Mouse (Mus musculus) MEL (cell line): Measurements from ENCODE around the gene Vsig2.

Source experiments
- CHD1 ChIP-seq: IDR thresholded peaks from 2 replicates; pipeline ENCODE4 v1.6.1; 2012; ENCODE audit warnings: low read depth, mild to moderate bottlenecking, inconsistent platforms, low read length, improper control_type of control experiment
- CTCF ChIP-seq, 3 experiments: IDR thresholded peaks in 2 of 3; conservative IDR thresholded peaks in 1 of 3; 2 replicates each; pipeline ENCODE4 v1.5.1; 2011 to 2012; ENCODE audit warnings: low read length in 3 of 3, low read depth in 2 of 3, mild to moderate bottlenecking in 2 of 3, improper control_type of control experiment in 1 of 3, inconsistent platforms in 1 of 3, mixed read lengths in 1 of 3, moderate library complexity in 1 of 3; ENCODE audit not compliant: control insufficient read depth in 1 of 3, insufficient read depth in 1 of 3, poor library complexity in 1 of 3, severe bottlenecking in 1 of 3
- E2F4 ChIP-seq: IDR thresholded peaks from 2 replicates; pipeline ENCODE4 v1.6.1; 2011; ENCODE audit warnings: low read depth, low read length, improper control_type of control experiment, borderline replicate concordance
- ELF1 ChIP-seq: IDR thresholded peaks from 2 replicates; pipeline ENCODE4 v1.6.1; 2014; ENCODE audit warnings: low read depth, mild to moderate bottlenecking, inconsistent platforms, low read length, improper control_type of control experiment, moderate library complexity
- EP300 ChIP-seq, 2 experiments: IDR thresholded peaks; 2 replicates each; pipeline ENCODE4 v1.6.1; 2011; ENCODE audit warnings: improper control_type of control experiment in 2 of 2, low read length in 2 of 2, low read depth in 1 of 2, mild to moderate bottlenecking in 1 of 2
- GATA1 ChIP-seq: IDR thresholded peaks from 2 replicates; pipeline ENCODE4 v1.6.1; 2011; ENCODE audit warnings: low read depth, low read length, improper control_type of control experiment
- HCFC1 ChIP-seq: IDR thresholded peaks from 2 replicates; pipeline ENCODE4 v1.6.1; 2012; ENCODE audit warnings: low read depth, mild to moderate bottlenecking, inconsistent platforms, low read length, improper control_type of control experiment, moderate library complexity
- MXI1 ChIP-seq: IDR thresholded peaks from 2 replicates; pipeline ENCODE4 v1.6.1; 2011; ENCODE audit warnings: mild to moderate bottlenecking, low read depth, low read length, improper control_type of control experiment
- MYB ChIP-seq: IDR thresholded peaks from 2 replicates; pipeline ENCODE4 v1.6.1; 2011; ENCODE audit warnings: mild to moderate bottlenecking, low read depth, low read length, improper control_type of control experiment
- POLR2A ChIP-seq, 2 experiments: IDR thresholded peaks; 2 replicates each; pipeline ENCODE4 v1.6.1; 2011 to 2012; ENCODE audit warnings: low read length in 2 of 2, mild to moderate bottlenecking in 2 of 2, control low read depth in 1 of 2, improper control_type of control experiment in 1 of 2, low read depth in 1 of 2, moderate library complexity in 1 of 2; ENCODE audit not compliant: control insufficient read depth in 1 of 2, insufficient read depth in 1 of 2, poor library complexity in 1 of 2
- RAD21 ChIP-seq: IDR thresholded peaks from 2 replicates; pipeline ENCODE4 v1.6.1; 2011; ENCODE audit warnings: mild to moderate bottlenecking, low read depth, low read length, improper control_type of control experiment
- USF2 ChIP-seq, 2 experiments: IDR thresholded peaks; 2 replicates each; pipeline ENCODE4 v1.6.1; 2011 to 2012; ENCODE audit warnings: improper control_type of control experiment in 2 of 2, low read length in 2 of 2, borderline replicate concordance in 1 of 2, inconsistent platforms in 1 of 2, low read depth in 1 of 2, mild to moderate bottlenecking in 1 of 2; ENCODE audit not compliant: insufficient read depth in 1 of 2

DNA sequence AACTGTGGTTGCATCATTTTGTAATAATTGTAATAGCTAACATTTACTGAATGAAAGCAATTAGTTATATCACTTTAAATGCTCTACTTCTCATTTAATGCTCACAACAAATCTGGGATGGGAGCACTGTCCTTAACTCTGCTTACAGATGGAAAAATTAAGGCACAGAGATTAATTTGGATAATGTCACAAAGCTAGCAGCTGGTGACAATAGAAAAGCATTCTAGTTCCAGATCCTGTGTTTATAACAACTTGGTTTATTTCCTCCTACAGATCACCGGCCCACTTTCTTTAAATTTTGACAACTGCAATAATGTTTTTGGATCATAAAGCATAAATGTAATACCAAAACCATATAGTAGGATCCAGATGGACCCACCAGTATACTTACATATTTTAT, 33.0 kb upstream of the Vsig2 start:
- TF ChIP-seq RAD21 (no peak), GATA1 (no peak), EP300 (IDR thresholded peaks at IDR 0.05; ENCODE audit: low read depth in 1 of 2, low read length in 2 of 2) (no peak), CTCF (IDR thresholded peaks at IDR 0.05 in 2 of 3, conservative IDR thresholded peaks at IDR 0.05 in 1 of 3; ENCODE audit: control insufficient read depth in 1 of 3, insufficient read depth in 1 of 3, low read depth in 2 of 3, low read length in 3 of 3, poor library complexity in 1 of 3, severe bottlenecking in 1 of 3) (no peak), POLR2A (IDR thresholded peaks at IDR 0.05; ENCODE audit: control insufficient read depth in 1 of 2, insufficient read depth in 1 of 2, low read depth in 1 of 2, low read length in 2 of 2, poor library complexity in 1 of 2) (no peak), E2F4 (no peak), HCFC1 (no peak), MXI1 (no peak), MYB (no peak), CHD1 (no peak), ELF1 (no peak), USF2 (IDR thresholded peaks at IDR 0.05; ENCODE audit: borderline replicate concordance in 1 of 2, insufficient read depth in 1 of 2, low read depth in 1 of 2, low read length in 2 of 2) (no peak)
